11 mouse cellular contexts compared by ENCODE assay signal in genomic region chr10:25144787-25145761, GRCm38 (mm10).
A peak's percentile ranks its signal among the peaks of the same experiment; 100 is the strongest.
DNase-seq lines count a peak whose midpoint lies in the region; ATAC-seq lines count a peak whose summit lies in the region.
"Had no signal": no experiment of that assay in that cellular context is flagged by ENCODE, and none has a peak within 500 bp of the region (broad histone marks: within the 10 kb centered on the region; RNA-seq: fewer than 3 reads in every experiment).

No protein-coding gene starts in this region.

- 0 out of 2 replicates have a peak overlapping the region, but pooled peaks have one; percentile 0 for H3K27ac ChIP-seq in hindbrain, embryonic 16.5 days (ENCODE audit: low read depth, low read length)
- H3K27ac ChIP-seq in midbrain, embryonic 15.5 days, result peak overlapping the region; percentile 48; the same call in 1 of the 2 replicates
- H3K27ac ChIP-seq: limb, embryonic 12.5 days had no signal

- H3K27me3 ChIP-seq in hindbrain, embryonic 16.5 days (replicated peaks; ENCODE audit: control insufficient read depth, insufficient read depth, low read length), result no peaks in the 10 kb centered on the region
- H3K27me3 ChIP-seq in midbrain, embryonic 15.5 days (replicated peaks), result no peaks in the 10 kb centered on the region
- H3K27me3 ChIP-seq: limb, embryonic 12.5 days had no signal

- 57% methylated on average over 18 of the region's 18 CpGs for WGBS in hindbrain, embryonic 16.5 days
- 63% methylated on average over 18 of the region's 18 CpGs for WGBS in midbrain, embryonic 15.5 days

- H3K4me2 ChIP-seq in hindbrain, embryonic 16.5 days (ENCODE audit: low read length), result peak overlapping the region; percentile 16
- H3K4me2 ChIP-seq in midbrain, embryonic 15.5 days, result peak overlapping the region; percentile 22
- H3K4me2 ChIP-seq: limb, embryonic 12.5 days had no signal

- H3K9ac ChIP-seq in hindbrain, embryonic 16.5 days (ENCODE audit: low read depth, low read length), result no peak overlapping the region
- no peak overlapping the region for H3K9ac ChIP-seq in midbrain, embryonic 15.5 days
- H3K9ac ChIP-seq: limb, embryonic 12.5 days had no signal

- no peaks in the 10 kb centered on the region for H3K4me1 ChIP-seq in hindbrain, embryonic 16.5 days (ENCODE audit: control insufficient read depth, insufficient read depth, low read depth, low read length)
- H3K4me1 ChIP-seq in midbrain, embryonic 15.5 days, result 0 out of 2 replicates have a peak, but pooled peaks cover 14% of the 10 kb centered on the region
- H3K4me1 ChIP-seq: limb, embryonic 12.5 days had no signal

- no peaks in the 10 kb centered on the region for H3K9me3 ChIP-seq in hindbrain, embryonic 16.5 days (ENCODE audit: control insufficient read depth, low read length)
- no peaks in the 10 kb centered on the region for H3K9me3 ChIP-seq in midbrain, embryonic 15.5 days
- H3K9me3 ChIP-seq: limb, embryonic 12.5 days had no signal

- DNase-seq in left cerebral cortex, adult 18-20 months (ENCODE audit: low spot score in 2 of 2), result peak; percentile 18 to 23
- DNase-seq in left cerebral cortex, adult 11 months (ENCODE audit: low spot score), result no peak
- DNase-seq in urinary bladder, adult 2 months (ENCODE audit: low spot score), result no peak
- DNase-seq in cerebellum, postnatal 4 days (ENCODE audit: low spot score in 2 of 2), result no peak
- DNase-seq: cerebellum, adult 2 months; gastrocnemius, postnatal 25 days; retina, postnatal 1 day had no signal

- H3K4me3 ChIP-seq in hindbrain, embryonic 16.5 days (ENCODE audit: low read length), result no peak overlapping the region
- H3K4me3 ChIP-seq in midbrain, embryonic 15.5 days, result no peak overlapping the region
- H3K4me3 ChIP-seq: limb, embryonic 12.5 days had no signal

- peak; percentile 56 for ATAC-seq in common myeloid progenitor, adult 5-6 weeks (replicated peaks; ENCODE audit: low read depth, poor library complexity, severe bottlenecking)
- ATAC-seq in hindbrain, embryonic 16.5 days, result peak; percentile 79
- ATAC-seq in midbrain, embryonic 15.5 days (replicated peaks), result peak; percentile 82

- no peaks in the 10 kb centered on the region for H3K36me3 ChIP-seq in hindbrain, embryonic 16.5 days (ENCODE audit: control insufficient read depth, insufficient read depth, low read length)
- H3K36me3 ChIP-seq in midbrain, embryonic 15.5 days (replicated peaks), result no peaks in the 10 kb centered on the region
- H3K36me3 ChIP-seq: limb, embryonic 12.5 days had no signal

Comparison
In these comparisons a context has a peak if more than half of its experiments do, and no peak if none do; other contexts are left out.
1. DNase-seq: peak in left cerebral cortex, adult 18-20 months (2 of 2); none in left cerebral cortex, adult 11 months (single experiment), urinary bladder, adult 2 months (single experiment) and cerebellum, postnatal 4 days (0 of 2).
2. Peak in every context shown above with its lines, with median percentiles within 50 percentile points of each other: ATAC-seq.